Mouse (Mus musculus) kidney, postnatal 0 days (tissue): ENCODE measurements at regions not wholly inside any gene's neighbourhood (a gene's known extent, or its start where the extent isn't known, plus 50 kb on each side); places are given as distances from the start of the nearest gene placed in this dataset.

Source experiments
- ATAC-seq: fragments of 200-750 bp; cut with Nextera tagmentation; replicated peaks from 2 replicates; pipeline ENCODE4 v1.8.0; 2017; ENCODE audit warnings: low read depth, moderate number of reproducible peaks, moderate TSS enrichment, moderate library complexity; ENCODE audit not compliant: low FRiP score
- DNase-seq: peaks from one replicate; pipeline ENCODE4 v3.0.0-alpha.2; 2016; ENCODE audit warnings: low spot score
- H3K27ac ChIP-seq: fragments of 300-500 bp; sonication (generic); 2 replicates; pipeline ENCODE4 v1.5.1; 2014; ENCODE audit warnings: mild to moderate bottlenecking
- H3K27me3 ChIP-seq: fragments of 300-500 bp; sonication (generic); 2 replicates; pipeline ENCODE4 v1.6.1; 2014; ENCODE audit warnings: low read length, mixed read lengths; ENCODE audit not compliant: insufficient read depth
- H3K36me3 ChIP-seq: fragments of 300-500 bp; sonication (generic); 2 replicates; pipeline ENCODE4 v1.6.1; 2014; ENCODE audit warnings: low read length, mixed read lengths; ENCODE audit not compliant: insufficient read depth
- H3K4me1 ChIP-seq: fragments of 300-500 bp; sonication (generic); replicated peaks from 2 replicates; pipeline ENCODE4 v1.6.1; 2014; ENCODE audit warnings: antibody characterized with exemption, low read length, mixed read lengths; ENCODE audit not compliant: insufficient read depth
- H3K4me2 ChIP-seq: fragments of 300-500 bp; sonication (generic); 2 replicates; pipeline ENCODE4 v1.6.1; 2014; ENCODE audit warnings: mild to moderate bottlenecking, low read length, moderate library complexity, mixed read lengths
- H3K4me3 ChIP-seq: fragments of 300-500 bp; sonication (generic); replicated peaks from 2 replicates; pipeline ENCODE4 v1.5.1; 2014; ENCODE audit warnings: low read depth, low read length
- H3K9ac ChIP-seq: fragments of 300-500 bp; sonication (generic); 2 replicates; pipeline ENCODE4 v1.6.1; 2014; ENCODE audit warnings: low read depth, low read length
- H3K9me3 ChIP-seq: fragments of 300-500 bp; sonication (generic); replicated peaks from 2 replicates; pipeline ENCODE4 v1.6.1; 2016; ENCODE audit warnings: low read length, inconsistent platforms, mixed read lengths
- CTCF ChIP-seq: IDR thresholded peaks from 2 replicates; pipeline ENCODE4 v1.5.1; 2016; ENCODE audit warnings: antibody characterized with exemption, low read depth, mild to moderate bottlenecking, moderate library complexity
- WGBS: fragments of 180-500 bp; shearing (Covaris S2); extraction: QIAGEN DNeasy Blood & Tissue Kit; methylation state at CpG from one replicate; pipeline ENCODE4 v1.1.7; 2014; 5-methylcytosine and 5-hydroxymethylcytosine counted together

DNA sequence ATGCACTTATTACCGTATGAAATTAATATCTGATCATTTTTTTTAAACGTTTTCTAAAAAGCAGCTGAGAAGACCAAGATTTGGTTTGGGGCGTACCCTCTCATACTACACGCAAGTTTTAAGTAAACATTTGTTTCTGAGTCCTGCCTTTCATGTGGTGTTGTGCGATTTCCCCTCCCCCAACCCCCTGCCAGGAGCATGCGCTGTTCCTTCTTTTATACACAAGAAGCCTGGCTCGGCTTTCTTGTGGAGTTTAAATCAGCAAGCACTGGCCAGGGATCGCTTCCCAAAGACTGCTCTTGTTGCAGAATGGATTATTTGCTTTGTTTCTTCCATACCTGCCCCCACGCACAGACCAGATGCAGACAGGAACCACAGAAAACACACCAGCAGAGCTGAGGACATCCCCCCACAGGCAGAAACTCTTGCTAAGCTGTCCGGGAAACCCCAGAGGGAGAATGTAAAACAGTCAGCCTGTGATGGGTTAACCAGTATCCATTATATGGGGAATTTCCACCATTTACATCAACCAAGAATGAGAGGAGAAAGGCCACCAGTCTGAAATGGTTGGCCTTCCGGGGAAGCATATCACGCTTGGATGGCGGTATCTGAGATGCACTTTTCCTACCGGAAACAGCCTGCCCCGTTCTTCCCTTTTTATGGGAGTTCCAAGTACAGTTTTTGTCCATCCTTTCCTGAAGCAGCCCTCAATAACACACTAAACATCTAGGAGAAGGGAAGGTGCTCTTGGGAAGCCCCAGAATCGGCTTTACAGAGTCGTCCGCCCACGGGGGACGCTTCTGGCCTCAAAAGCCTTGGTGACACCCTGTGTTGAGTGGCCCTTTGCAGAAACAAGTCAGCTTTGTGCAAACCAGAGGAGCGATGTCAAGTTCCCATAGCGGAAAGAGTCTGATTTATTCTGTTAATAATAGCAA lies 91.3 kb downstream of the Tomm20 start:
- DNase-seq (no peak), ATAC-seq (no peak)
- Histone ChIP-seq H3K27ac (no peak overlapping the region), H3K4me1 (peaks cover 18% of the 10 kb centered on the region), H3K36me3 (no peaks in the 10 kb centered on the region), H3K9ac (no peak overlapping the region), H3K27me3 (no peaks in the 10 kb centered on the region), H3K4me2 (no peak overlapping the region), H3K9me3 (no peaks in the 10 kb centered on the region), H3K4me3 (no peak overlapping the region)
- no peak for TF ChIP-seq CTCF
- WGBS: 75% methylated on average over 22 of the region's 22 CpGs

DNA sequence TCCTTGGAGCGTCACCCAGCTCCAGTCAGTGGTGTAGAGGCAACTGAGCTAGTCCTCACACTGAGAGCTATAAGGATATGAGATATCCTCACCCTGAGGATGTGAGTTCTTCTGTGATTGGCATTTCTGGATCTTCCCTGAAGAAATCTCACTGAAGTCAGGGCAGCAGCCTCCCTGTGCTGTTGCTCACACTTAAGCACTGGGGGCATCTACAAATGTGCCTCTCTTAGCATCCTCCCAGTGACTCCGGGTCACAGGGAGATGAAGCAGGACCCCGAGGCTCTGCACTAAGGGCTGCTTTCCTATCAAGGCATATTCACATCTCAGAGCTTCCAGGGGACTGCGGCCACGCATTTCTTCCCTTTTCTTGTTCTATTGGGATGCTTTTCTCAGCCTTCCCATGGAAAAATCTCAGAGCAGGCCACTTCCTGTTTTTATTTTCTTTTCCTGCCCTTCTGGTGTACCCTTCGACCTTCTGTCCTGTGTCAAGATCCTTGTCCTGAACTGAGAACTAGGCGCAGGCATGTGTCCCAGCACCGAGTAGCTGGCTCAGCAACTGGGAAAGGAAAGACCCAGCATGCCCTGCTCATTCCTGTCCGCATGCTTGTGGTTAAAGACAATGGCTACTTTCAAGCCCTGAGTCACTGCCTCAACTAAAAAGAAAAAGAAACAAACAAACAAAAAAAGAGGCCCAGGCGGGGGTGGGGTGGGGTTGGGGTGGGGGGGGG lies 92.8 kb downstream of the Tomm20 start:
- TF ChIP-seq CTCF: no peak
- no peaks in the 10 kb centered on the region for H3K9me3 ChIP-seq
- no peak for ATAC-seq
- H3K4me2 ChIP-seq: no peak overlapping the region
- no peaks in the 10 kb centered on the region for H3K36me3 ChIP-seq
- no peaks in the 10 kb centered on the region for H3K27me3 ChIP-seq
- peak; percentile 87 for DNase-seq
- H3K9ac ChIP-seq: no peak overlapping the region
- 47% methylated on average over 10 of the region's 10 CpGs for WGBS
- H3K4me1 ChIP-seq: peaks cover 28% of the 10 kb centered on the region
- no peak overlapping the region for H3K4me3 ChIP-seq
- H3K27ac ChIP-seq: peak overlapping the region; percentile 89

DNA sequence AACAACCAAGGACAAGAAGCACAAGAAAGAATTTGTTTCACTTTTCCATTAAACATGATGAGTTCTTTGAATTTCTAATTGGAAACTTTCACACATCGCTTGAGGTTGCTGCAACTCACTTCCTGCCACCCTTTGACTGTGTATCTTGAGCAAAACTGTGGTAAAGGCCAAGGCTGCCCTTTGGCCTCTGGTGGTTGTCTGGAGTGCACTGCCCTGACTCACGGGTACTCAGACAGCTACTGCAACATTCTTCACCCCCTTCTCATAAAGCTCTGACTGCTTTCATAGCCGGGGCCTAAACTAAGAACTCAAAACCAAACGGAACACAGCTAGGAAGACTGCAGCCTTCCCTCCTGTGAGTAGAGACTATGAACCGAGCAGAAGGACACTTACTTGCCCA lies 93.5 kb downstream of the Tomm20 start:
- 54% methylated on average over 5 of the region's 5 CpGs for WGBS
- TF ChIP-seq CTCF: no peak
- no peak overlapping the region for H3K4me2 ChIP-seq
- no peak overlapping the region for H3K9ac ChIP-seq
- H3K27me3 ChIP-seq: no peaks in the 10 kb centered on the region
- H3K27ac ChIP-seq: peak overlapping the region; percentile 89
- no peak for ATAC-seq
- no peaks in the 10 kb centered on the region for H3K9me3 ChIP-seq
- peaks cover 32% of the 10 kb centered on the region for H3K4me1 ChIP-seq
- no peak for DNase-seq
- H3K36me3 ChIP-seq: no peaks in the 10 kb centered on the region
- no peak overlapping the region for H3K4me3 ChIP-seq

DNA sequence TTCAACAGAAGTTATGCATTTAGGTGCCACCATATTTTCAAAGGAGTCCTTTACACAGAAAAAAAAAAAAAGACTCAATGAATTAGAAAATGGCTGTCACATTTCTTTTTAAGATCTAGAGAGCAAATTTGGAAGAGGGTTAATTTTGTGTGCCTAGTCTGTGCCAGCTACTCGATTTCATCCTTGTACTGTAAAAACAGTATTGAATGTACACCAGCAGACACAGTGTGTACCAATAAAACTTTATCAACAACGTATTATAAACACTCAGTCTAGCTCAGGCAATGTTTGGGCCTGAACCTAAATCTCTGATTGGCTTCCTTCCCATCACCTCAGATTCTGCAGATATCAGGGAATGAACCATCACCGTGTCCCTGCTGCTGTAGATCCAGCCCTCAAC lies 93.9 kb downstream of the Tomm20 start:
- H3K27me3 ChIP-seq: no peaks in the 10 kb centered on the region
- no peaks in the 10 kb centered on the region for H3K9me3 ChIP-seq
- TF ChIP-seq CTCF: no peak
- H3K4me3 ChIP-seq: no peak overlapping the region
- ATAC-seq (no peak), DNase-seq (no peak)
- WGBS: 83% methylated on average over 3 of the region's 3 CpGs
- no peak overlapping the region for H3K4me2 ChIP-seq
- H3K9ac ChIP-seq: no peak overlapping the region
- H3K27ac ChIP-seq: peak overlapping the region; percentile 89
- peaks cover 32% of the 10 kb centered on the region for H3K4me1 ChIP-seq
- no peaks in the 10 kb centered on the region for H3K36me3 ChIP-seq

DNA sequence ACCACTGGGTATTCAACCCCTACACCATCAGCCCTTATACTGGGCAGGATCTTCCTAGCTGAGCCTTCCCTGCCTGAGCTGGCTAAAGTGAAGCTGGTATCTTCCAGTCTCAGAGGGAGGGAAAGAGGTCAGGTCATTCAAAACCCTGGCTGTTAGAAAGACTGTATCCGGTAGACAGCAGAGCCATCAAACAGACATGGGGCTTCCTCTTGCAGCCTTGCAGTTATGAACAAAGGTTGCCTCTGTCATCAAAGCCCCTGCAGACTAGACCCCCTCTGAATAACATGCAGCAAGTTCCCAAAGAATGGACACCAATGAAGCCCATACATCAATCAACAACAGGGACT lies 95.5 kb downstream of the Tomm20 start:
- TF ChIP-seq CTCF: no peak
- Histone ChIP-seq H3K4me3 (no peak overlapping the region), H3K36me3 (no peaks in the 10 kb centered on the region), H3K27me3 (no peaks in the 10 kb centered on the region), H3K4me2 (no peak overlapping the region), H3K9me3 (no peaks in the 10 kb centered on the region), H3K9ac (no peak overlapping the region), H3K4me1 (peaks cover 32% of the 10 kb centered on the region), H3K27ac (peak overlapping the region; percentile 80)
- WGBS: 0% methylated on average over 1 of the region's 1 CpGs
- DNase-seq (peak; percentile 71), ATAC-seq (no peak)

DNA sequence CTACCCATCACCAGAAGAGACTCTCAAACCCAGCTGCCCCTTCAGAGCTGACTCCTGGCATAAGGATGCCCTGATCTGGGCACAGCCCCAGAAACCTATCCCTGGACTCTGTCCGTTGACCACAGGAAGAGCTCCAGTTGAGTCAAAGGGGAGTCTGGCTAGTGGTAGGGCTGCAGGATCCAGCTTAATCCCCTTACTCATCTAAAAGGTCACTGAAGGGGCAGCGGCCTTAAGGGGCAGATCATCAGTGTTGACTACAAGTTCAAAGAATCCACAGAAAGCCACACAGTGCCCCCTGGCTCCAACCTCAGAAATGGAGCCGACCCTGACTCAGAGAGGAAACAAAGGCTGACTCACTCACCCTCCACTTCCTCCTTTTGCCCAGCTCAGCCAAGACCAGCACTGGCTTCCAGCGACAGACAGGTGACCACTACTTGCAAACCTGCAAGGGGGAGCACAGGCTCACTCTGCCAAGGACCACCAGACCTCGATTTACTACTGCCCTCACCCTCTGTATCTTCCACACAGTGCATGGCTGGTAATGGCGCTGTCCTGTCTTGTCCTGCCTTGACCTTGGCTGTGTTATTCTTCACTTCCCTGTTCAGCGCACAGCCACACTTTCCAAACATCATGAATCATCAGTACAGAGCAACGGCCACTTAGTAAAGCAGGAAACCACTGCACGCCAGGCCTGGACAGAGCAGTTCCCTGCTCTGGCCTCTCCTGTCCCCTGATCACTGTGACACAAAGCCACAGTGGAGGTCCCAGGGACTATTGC lies 96.0 kb downstream of the Tomm20 start:
- Histone ChIP-seq H3K4me3 (no peak overlapping the region), H3K4me2 (no peak overlapping the region), H3K4me1 (peaks cover 32% of the 10 kb centered on the region), H3K27ac (peak overlapping the region; percentile 80), H3K27me3 (no peaks in the 10 kb centered on the region), H3K36me3 (no peaks in the 10 kb centered on the region), H3K9me3 (no peaks in the 10 kb centered on the region), H3K9ac (no peak overlapping the region)
- WGBS: 22% methylated on average over 9 of the region's 9 CpGs
- TF ChIP-seq CTCF: peak; percentile 51
- DNase-seq (peak; percentile 83), ATAC-seq (peak; percentile 79)
